Mouse (Mus musculus): ENCODE measurements around the gene Bpifb2. TPM values are rescaled to one million over a fixed set of nuclear protein-coding genes. Genes with fewer than 3 reads are reported as not detected.

Bpifb2 gene
- total RNA-seq, 2 experiments from 2014 or later: 0.15 TPM; not detected in 1

DNA sequence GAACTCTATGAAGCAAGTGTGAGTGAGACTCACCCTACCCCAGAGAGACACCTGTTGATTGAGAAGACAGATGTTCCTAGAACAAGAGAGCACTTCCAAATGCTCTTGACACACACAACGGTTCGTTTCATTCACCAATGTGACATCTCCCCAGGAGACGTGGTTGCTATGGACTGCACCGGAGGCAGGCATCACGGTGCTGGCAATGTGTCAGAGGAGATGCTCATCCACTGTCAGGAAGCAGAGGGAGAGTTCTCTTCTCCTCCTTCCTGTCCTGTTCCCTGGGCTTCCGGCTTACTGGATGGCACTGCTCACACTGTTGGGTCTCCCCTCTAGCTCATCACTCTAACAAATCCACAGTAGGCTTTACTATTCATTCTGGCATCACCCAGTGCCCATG lies 58.5 kb downstream of the Bpifb2 start:
- DNase-seq: no peak

DNA sequence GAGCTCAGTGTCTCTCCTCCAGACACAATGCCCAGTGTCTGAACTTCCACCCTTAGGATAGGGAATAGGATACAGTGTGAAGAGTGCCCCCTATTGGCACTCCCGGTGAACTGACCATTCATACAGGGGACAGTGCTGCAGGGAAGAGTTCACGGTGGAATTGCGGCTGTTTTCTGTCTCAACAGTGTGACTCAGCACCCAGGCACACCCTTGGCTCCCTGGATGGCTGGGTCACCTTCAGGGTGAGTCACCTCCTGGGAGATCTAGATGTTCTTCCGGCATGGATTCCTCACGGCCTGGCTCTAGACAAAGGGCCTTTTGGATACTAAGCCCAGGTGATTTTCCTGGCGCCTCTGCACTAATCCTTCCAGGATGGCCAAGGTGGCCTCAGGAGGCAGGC lies 60.5 kb downstream of the Bpifb2 start:
- DNase-seq: peak; percentile 31

DNA sequence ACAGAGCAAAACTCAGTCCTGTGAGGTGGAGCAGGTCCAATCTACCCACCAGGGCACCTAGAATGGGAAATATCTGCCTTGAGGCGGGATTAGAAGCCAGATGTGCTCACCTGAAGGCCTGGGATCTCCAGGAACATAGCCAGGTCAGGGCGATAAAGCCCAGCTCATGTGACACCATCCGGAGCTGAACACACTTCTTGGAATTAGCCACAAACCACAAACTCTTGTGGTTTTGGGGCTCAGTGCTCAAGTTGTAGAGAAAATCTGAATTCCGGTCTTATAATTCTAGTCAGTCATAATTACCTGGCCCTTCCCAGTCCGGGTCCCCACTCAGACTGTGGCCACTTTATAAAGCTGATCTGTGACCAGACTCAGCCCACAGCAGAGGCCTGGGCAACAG lies 63.0 kb downstream of the Bpifb2 start, which contains the start of gene Bpifb4:
TSS of gene Bpifb4 (plus strand) at position 370 of the 400 bp plus-strand sequence.
- no peak for DNase-seq

DNA sequence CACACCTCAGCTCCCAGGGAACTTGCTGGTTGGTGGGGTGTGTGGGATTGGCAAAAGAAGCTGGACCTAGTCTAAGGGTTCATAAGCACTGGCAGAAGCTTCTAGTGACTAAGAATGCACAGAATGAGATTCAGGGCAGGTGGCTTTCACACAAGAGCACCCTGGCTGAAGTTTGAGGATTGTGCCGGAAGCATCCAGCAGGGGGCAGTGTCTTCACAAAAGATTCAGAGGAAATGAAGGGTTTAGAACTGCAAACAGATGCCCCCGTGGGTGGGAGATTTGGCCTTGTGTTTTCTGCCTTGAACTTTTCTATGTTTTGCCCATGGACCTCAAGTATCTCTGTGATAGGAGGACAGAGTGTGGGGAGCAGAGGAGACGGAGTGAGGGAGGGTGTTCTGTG lies 68.7 kb downstream of the Bpifb2 start:
- peak; percentile 68 for DNase-seq

DNA sequence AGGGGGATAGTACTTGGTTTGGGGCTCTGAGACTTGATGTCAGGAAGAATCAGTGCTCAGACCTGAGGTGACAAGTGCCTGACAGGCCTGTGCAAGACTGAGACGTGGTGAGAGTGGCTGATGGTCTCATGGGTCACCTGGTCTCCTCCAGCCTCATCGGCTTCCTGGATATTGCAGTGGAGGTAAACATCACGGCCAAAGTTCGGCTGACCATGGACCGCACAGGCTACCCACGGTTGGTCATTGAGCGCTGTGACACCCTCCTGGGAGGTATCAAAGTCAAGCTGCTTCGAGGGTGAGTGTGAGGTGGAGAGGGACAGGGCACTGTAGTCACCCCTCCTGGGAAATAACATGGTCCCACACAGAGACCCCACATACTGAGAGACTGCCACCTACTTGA lies 69.7 kb downstream of the Bpifb2 start:
- no peak for DNase-seq

Other genes starting within 250 kb of the Bpifb2 start
- 10 to 100 TPM; 31.6 to 33.0 TPM for gene Commd7, start 242.3 kb upstream of the Bpifb2 start, total RNA-seq (2021)
- 1 to 10 TPM; 4.3 to 6.5 TPM for gene Dnmt3b, start 225.6 kb upstream of the Bpifb2 start, total RNA-seq (2021)
- gene Dnmt3c, start 178.4 kb upstream of the Bpifb2 start, total RNA-seq (2021): not detected
- gene Mapre1, start 133.8 kb upstream of the Bpifb2 start, total RNA-seq (2021): 100 to 1,000 TPM; 107 to 115 TPM
- gene Efcab8, start 95.1 kb upstream of the Bpifb2 start, total RNA-seq (2021): under 1 TPM; 0.18 to 0.30 TPM
- gene Sun5, start 4.0 kb upstream of the Bpifb2 start, total RNA-seq (2021): not detected
- gene Bpifb6, start 25.3 kb downstream of the Bpifb2 start, total RNA-seq (2021): 1 to 10 TPM; 1.2 to 1.7 TPM
- not detected for gene Bpifb3, start 43.2 kb downstream of the Bpifb2 start, total RNA-seq (2021)
- gene Bpifb4, start 63.2 kb downstream of the Bpifb2 start, total RNA-seq (2021): not detected
- gene Bpifa6, start 99.9 kb downstream of the Bpifb2 start, total RNA-seq (2021): not detected
- under 1 TPM; 0.70 to 0.75 TPM for gene Bpifa2, start 133.2 kb downstream of the Bpifb2 start, total RNA-seq (2021)

Measured in adrenal gland, postnatal 10 days (tissue).